Comparison of ENCODE assay signal across 9 mouse cellular contexts in the genomic region with DNA sequence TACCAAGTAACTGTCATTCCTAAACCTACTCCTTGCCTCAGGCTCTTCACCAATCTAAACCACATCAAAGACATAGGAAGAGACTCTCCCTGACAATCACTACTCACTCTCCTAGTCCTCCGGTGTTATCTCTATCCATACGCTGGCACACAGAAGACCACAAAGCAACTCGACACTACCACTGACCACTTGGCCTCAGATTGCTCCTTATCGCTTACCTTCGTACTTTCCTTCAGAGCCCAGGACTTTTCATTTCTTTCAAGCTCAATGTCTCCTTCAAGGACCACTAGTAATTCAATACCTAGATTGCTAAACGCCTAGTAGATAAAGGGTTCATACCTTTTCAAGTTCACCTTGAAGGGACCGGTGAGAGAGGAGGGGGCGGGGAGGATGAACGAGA. TPM values are rescaled to one million over a fixed set of nuclear protein-coding genes. Genes with fewer than 3 reads are reported as not detected.
DNase-seq lines count a peak whose midpoint lies in the region; ATAC-seq and TF ChIP-seq lines count a peak whose summit lies in the region.
"Had no signal": no experiment of that assay in that cellular context is flagged by ENCODE, and none has a peak within 500 bp of the region (broad histone marks: within the 10 kb centered on the region; RNA-seq: fewer than 3 reads in every experiment).

No protein-coding gene starts in this region.

- peaks cover 19% of the 10 kb centered on the region for H3K4me1 ChIP-seq in heart, embryonic 12.5 days (replicated peaks)
- peaks cover 38% of the 10 kb centered on the region for H3K4me1 ChIP-seq in E14TG2a.4 (replicated peaks; ENCODE audit: low read depth, low read length)
- peaks cover 18% of the 10 kb centered on the region for H3K4me1 ChIP-seq in hindbrain, embryonic 10.5 days (replicated peaks)
- H3K4me1 ChIP-seq in liver, postnatal 0 days (ENCODE audit: insufficient read depth): peaks cover 31% of the 10 kb centered on the region

- H3K9me3 ChIP-seq in heart, embryonic 12.5 days (replicated peaks): no peaks in the 10 kb centered on the region
- no peaks in the 10 kb centered on the region for H3K9me3 ChIP-seq in E14TG2a.4 (ENCODE audit: low read length)
- H3K9me3 ChIP-seq in hindbrain, embryonic 10.5 days: no peaks in the 10 kb centered on the region
- no peaks in the 10 kb centered on the region for H3K9me3 ChIP-seq in liver, postnatal 0 days (ENCODE audit: low read length)

- no peak for DNase-seq in heart, postnatal 10 days
- DNase-seq in hindbrain, embryonic 10.5 days (ENCODE audit: low spot score): no peak
- DNase-seq in liver, postnatal 0 days: no peak
- no peak for DNase-seq in layer of hippocampus, adult 11-12 months (ENCODE audit: low spot score)
- DNase-seq in thymus, postnatal 4 days: no peak
- no peak for DNase-seq in cerebellum, adult 18-20 months

- 0 out of 2 replicates have a peak overlapping the region, but pooled peaks have one; percentile 83 for H3K9ac ChIP-seq in heart, embryonic 12.5 days
- no peak overlapping the region for H3K9ac ChIP-seq in liver, postnatal 0 days (replicated peaks)

- intact Hi-C loops in heart, postnatal 10 days (cut with DNase I): loop anchor here (2.0 to 5.0 kb wide), 2 partner anchors 65 to 132 kb away; partner anchors contain the start of genes Lrrc51 and Numa1

- WGBS in heart, embryonic 12.5 days: 41% methylated on average over 9 of the region's 9 CpGs
- WGBS in hindbrain, embryonic 10.5 days: 90% methylated on average over 9 of the region's 9 CpGs
- 52% methylated on average over 9 of the region's 9 CpGs for WGBS in liver, postnatal 0 days (ENCODE audit: insufficient replicate concordance)

- H3K27ac ChIP-seq in heart, embryonic 12.5 days (ENCODE audit: poor library complexity, severe bottlenecking): no peak overlapping the region
- no peak overlapping the region for H3K27ac ChIP-seq in hindbrain, embryonic 10.5 days
- H3K27ac ChIP-seq in liver, postnatal 0 days (ENCODE audit: low read depth): no peak overlapping the region

- H3K27me3 ChIP-seq in heart, embryonic 12.5 days (replicated peaks): no peaks in the 10 kb centered on the region
- no peaks in the 10 kb centered on the region for H3K27me3 ChIP-seq in E14TG2a.4 (ENCODE audit: insufficient read depth, low read length)
- no peaks in the 10 kb centered on the region for H3K27me3 ChIP-seq in hindbrain, embryonic 10.5 days (ENCODE audit: insufficient read depth, poor library complexity, severe bottlenecking)
- no peaks in the 10 kb centered on the region for H3K27me3 ChIP-seq in liver, postnatal 0 days (ENCODE audit: insufficient read depth, low read length)

- H3K4me2 ChIP-seq in heart, embryonic 12.5 days: peak overlapping the region; percentile 83
- peak overlapping the region; percentile 96 for H3K4me2 ChIP-seq in liver, postnatal 0 days (ENCODE audit: low read depth, low read length)

- H3K4me3 ChIP-seq in heart, embryonic 12.5 days: peak overlapping the region; percentile 95
- peak overlapping the region; percentile 87 for H3K4me3 ChIP-seq in E14TG2a.4 (replicated peaks; ENCODE audit: low read length)
- H3K4me3 ChIP-seq in hindbrain, embryonic 10.5 days: peak overlapping the region; percentile 70
- H3K4me3 ChIP-seq in liver, postnatal 0 days (ENCODE audit: low read depth, low read length): peak overlapping the region; percentile 85

- H3K36me3 ChIP-seq in heart, embryonic 12.5 days: peaks cover 24% of the 10 kb centered on the region
- peaks cover 30% of the 10 kb centered on the region for H3K36me3 ChIP-seq in E14TG2a.4 (ENCODE audit: insufficient read depth, low read length)
- peaks cover 44% of the 10 kb centered on the region for H3K36me3 ChIP-seq in hindbrain, embryonic 10.5 days
- 0 out of 2 replicates have a peak, but pooled peaks cover 2% of the 10 kb centered on the region for H3K36me3 ChIP-seq in liver, postnatal 0 days (replicated peaks; ENCODE audit: insufficient read depth, low read length)

- no peak for TF ChIP-seq EP300 in liver, postnatal 0 days (IDR thresholded peaks at IDR 0.05; ENCODE audit: low read depth)

- no peak for ATAC-seq in heart, embryonic 12.5 days (ENCODE audit: insufficient number of reproducible peaks, low FRiP score)
- no peak for ATAC-seq in liver, postnatal 0 days

- TF ChIP-seq CTCF in E14TG2a.4 (conservative IDR thresholded peaks at IDR 0.05; ENCODE audit: low read length): no peak
- TF ChIP-seq CTCF in liver, postnatal 0 days (IDR thresholded peaks at IDR 0.05; ENCODE audit: low read depth): no peak

RNA-seq across cellular contexts. Expression of gene Rnf121, which starts 1.4 kb away (rescaled TPM):
- 19.9 and 21.3 TPM in 2 replicates for polyA plus RNA-seq in heart, embryonic 12.5 days (2016; fragmentation: Nextera tagmentation; extraction: Ambion mirVana)
- 10 to 100 TPM; 20.4 to 24.3 TPM for total RNA-seq in heart, postnatal 10 days (2021)
- 30.3 and 32.3 TPM in 2 replicates for polyA plus RNA-seq in hindbrain, embryonic 10.5 days (2016; fragmentation: Nextera tagmentation; extraction: Ambion mirVana)
- 8.1 and 10.0 TPM in 2 replicates for polyA plus RNA-seq in liver, postnatal 0 days (2015; fragmentation: Nextera tagmentation; extraction: Ambion mirVana)

RNA-seq across cellular contexts. Expression of gene Xndc1, which starts 1.4 kb away (rescaled TPM):
- 26.5 and 27.5 TPM in 2 replicates for polyA plus RNA-seq in heart, embryonic 12.5 days (2016; fragmentation: Nextera tagmentation; extraction: Ambion mirVana)
- total RNA-seq in heart, postnatal 10 days (2021): 10 to 100 TPM in 1 of 2 experiments, 1 to 10 TPM in 1; 9.6 to 10.9 TPM
- polyA plus RNA-seq in hindbrain, embryonic 10.5 days (2016; fragmentation: Nextera tagmentation; extraction: Ambion mirVana): 37.4 and 42.3 TPM in 2 replicates
- polyA plus RNA-seq in liver, postnatal 0 days (2015; fragmentation: Nextera tagmentation; extraction: Ambion mirVana): 4.5 and 5.8 TPM in 2 replicates

RNA-seq across cellular contexts. Expression of gene Xntrpc, which starts 1.6 kb away (rescaled TPM):
- polyA plus RNA-seq in heart, embryonic 12.5 days (2016; fragmentation: Nextera tagmentation; extraction: Ambion mirVana): 0.90 and 1.5 TPM in 2 replicates
- total RNA-seq in heart, postnatal 10 days (2021): under 1 TPM; 0.81 to 0.92 TPM
- polyA plus RNA-seq in hindbrain, embryonic 10.5 days (2016; fragmentation: Nextera tagmentation; extraction: Ambion mirVana): 2.0 and 2.2 TPM in 2 replicates
- polyA plus RNA-seq in liver, postnatal 0 days (2015; fragmentation: Nextera tagmentation; extraction: Ambion mirVana): 0.15 and 0.20 TPM in 2 replicates

RNA-seq across cellular contexts. Expression of gene Trpc2, which starts 19.0 kb away (rescaled TPM):
- polyA plus RNA-seq in heart, embryonic 12.5 days (2016; fragmentation: Nextera tagmentation; extraction: Ambion mirVana): 0.15 and 0.58 TPM in 2 replicates
- total RNA-seq in heart, postnatal 10 days (2021): under 1 TPM in 1 of 2 experiments, not detected in 1; 0.20 TPM
- polyA plus RNA-seq in hindbrain, embryonic 10.5 days (2016; fragmentation: Nextera tagmentation; extraction: Ambion mirVana): not detected in 2 replicates
- not detected in 2 replicates for polyA plus RNA-seq in liver, postnatal 0 days (2015; fragmentation: Nextera tagmentation; extraction: Ambion mirVana)

RNA-seq across cellular contexts. Expression of gene Art1, which starts 37.7 kb away (rescaled TPM):
- polyA plus RNA-seq in heart, embryonic 12.5 days (2016; fragmentation: Nextera tagmentation; extraction: Ambion mirVana): 8.0 and 9.0 TPM in 2 replicates
- 10 to 100 TPM; 44.2 to 46.2 TPM for total RNA-seq in heart, postnatal 10 days (2021)
- 0.78 and 1.7 TPM in 2 replicates for polyA plus RNA-seq in hindbrain, embryonic 10.5 days (2016; fragmentation: Nextera tagmentation; extraction: Ambion mirVana)
- 0.22 and 4.0 TPM in 2 replicates for polyA plus RNA-seq in liver, postnatal 0 days (2015; fragmentation: Nextera tagmentation; extraction: Ambion mirVana)
- total RNA-seq: layer of hippocampus, postnatal 10 days had no signal
